9 mouse cellular contexts compared by ENCODE assay signal in the genomic region with DNA sequence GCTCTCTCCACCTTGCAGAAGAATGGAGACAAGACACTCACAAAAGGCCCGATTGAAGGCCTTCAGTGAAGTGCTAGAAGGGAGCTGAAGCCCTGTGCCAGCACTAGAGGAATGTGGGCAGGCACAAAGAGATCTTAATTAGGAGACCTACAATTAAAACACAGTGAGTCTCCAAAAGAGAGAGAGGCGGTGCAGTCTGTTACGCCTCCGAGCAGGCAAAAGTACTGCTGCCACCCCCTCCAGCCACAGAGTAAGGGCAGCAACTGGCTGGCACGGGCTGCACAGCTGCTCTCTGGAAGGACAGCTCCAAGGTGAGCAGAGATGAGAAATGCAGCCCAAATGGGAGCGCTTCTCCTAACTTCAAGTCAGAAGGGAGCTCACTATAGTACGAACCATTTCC. TPM values are rescaled to one million over a fixed set of nuclear protein-coding genes. Genes with fewer than 3 reads are reported as not detected.
A peak's percentile ranks its signal among the peaks of the same experiment; 100 is the strongest.
DNase-seq lines count a peak whose midpoint lies in the region; ATAC-seq and TF ChIP-seq lines count a peak whose summit lies in the region.
"Had no signal": no experiment of that assay in that cellular context is flagged by ENCODE, and none has a peak within 500 bp of the region (broad histone marks: within the 10 kb centered on the region; RNA-seq: fewer than 3 reads in every experiment).

No protein-coding gene starts in this region.

- no peak overlapping the region for H3K27ac ChIP-seq in midbrain, embryonic 14.5 days (replicated peaks; ENCODE audit: low read depth, low read length)
- H3K27ac ChIP-seq in midbrain, embryonic 11.5 days (ENCODE audit: low read depth, low read length), result no peak overlapping the region
- H3K27ac ChIP-seq in heart, embryonic 15.5 days, result peak overlapping the region; percentile 44
- H3K27ac ChIP-seq in neural tube, embryonic 15.5 days (replicated peaks), result peak overlapping the region; percentile 60; the same call in 1 of the 2 replicates
- no peak overlapping the region for H3K27ac ChIP-seq in lung, postnatal 0 days (ENCODE audit: low read length)
- H3K27ac ChIP-seq: limb, embryonic 13.5 days had no signal

- 0 out of 2 replicates have a peak overlapping the region, but pooled peaks have one; percentile 11 for H3K4me2 ChIP-seq in midbrain, embryonic 14.5 days (ENCODE audit: low read length)
- no peak overlapping the region for H3K4me2 ChIP-seq in midbrain, embryonic 11.5 days
- H3K4me2 ChIP-seq in heart, embryonic 15.5 days, result peak overlapping the region; percentile 19; the same call in 1 of the 2 replicates
- H3K4me2 ChIP-seq in neural tube, embryonic 15.5 days, result peak overlapping the region; percentile 37
- H3K4me2 ChIP-seq in lung, postnatal 0 days (replicated peaks; ENCODE audit: low read depth, low read length), result no peak overlapping the region
- H3K4me2 ChIP-seq: limb, embryonic 13.5 days had no signal

- TF ChIP-seq EP300 in lung, postnatal 0 days (IDR thresholded peaks at IDR 0.05), result no peak

- WGBS in midbrain, embryonic 14.5 days, result 48% methylated on average over 7 of the region's 7 CpGs
- 63% methylated on average over 7 of the region's 7 CpGs for WGBS in midbrain, embryonic 11.5 days
- 59% methylated on average over 7 of the region's 7 CpGs for WGBS in heart, embryonic 15.5 days
- 24% methylated on average over 7 of the region's 7 CpGs for WGBS in neural tube, embryonic 15.5 days
- 73% methylated on average over 7 of the region's 7 CpGs for WGBS in lung, postnatal 0 days

- H3K9me3 ChIP-seq in midbrain, embryonic 14.5 days (ENCODE audit: control insufficient read depth, low read length), result no peaks in the 10 kb centered on the region
- no peaks in the 10 kb centered on the region for H3K9me3 ChIP-seq in midbrain, embryonic 11.5 days (ENCODE audit: control insufficient read depth, low read length)
- no peaks in the 10 kb centered on the region for H3K9me3 ChIP-seq in heart, embryonic 15.5 days (replicated peaks)
- H3K9me3 ChIP-seq in neural tube, embryonic 15.5 days (replicated peaks), result no peaks in the 10 kb centered on the region
- H3K9me3 ChIP-seq in lung, postnatal 0 days (ENCODE audit: low read length), result no peaks in the 10 kb centered on the region
- H3K9me3 ChIP-seq: limb, embryonic 13.5 days had no signal

- H3K9ac ChIP-seq in midbrain, embryonic 14.5 days (replicated peaks; ENCODE audit: low read length), result peak overlapping the region; percentile 7; the same call in 1 of the 2 replicates
- no peak overlapping the region for H3K9ac ChIP-seq in midbrain, embryonic 11.5 days (ENCODE audit: low read length)
- 0 out of 2 replicates have a peak overlapping the region, but pooled peaks have one; percentile 20 for H3K9ac ChIP-seq in heart, embryonic 15.5 days
- H3K9ac ChIP-seq in neural tube, embryonic 15.5 days (replicated peaks), result peak overlapping the region; percentile 20; the same call in 1 of the 2 replicates
- H3K9ac ChIP-seq in lung, postnatal 0 days (replicated peaks; ENCODE audit: low read depth), result no peak overlapping the region
- H3K9ac ChIP-seq: limb, embryonic 13.5 days had no signal

- H3K4me1 ChIP-seq in midbrain, embryonic 14.5 days (ENCODE audit: control insufficient read depth, insufficient read depth, low read length), result peaks cover 39% of the 10 kb centered on the region
- peaks cover 27% of the 10 kb centered on the region for H3K4me1 ChIP-seq in midbrain, embryonic 11.5 days (ENCODE audit: control insufficient read depth, insufficient read depth, low read length)
- H3K4me1 ChIP-seq in heart, embryonic 15.5 days (replicated peaks), result peaks cover 71% of the 10 kb centered on the region
- H3K4me1 ChIP-seq in neural tube, embryonic 15.5 days, result peaks cover 78% of the 10 kb centered on the region
- peaks cover 9% of the 10 kb centered on the region for H3K4me1 ChIP-seq in lung, postnatal 0 days (ENCODE audit: insufficient read depth, low read depth, low read length)

- no peaks in the 10 kb centered on the region for H3K27me3 ChIP-seq in midbrain, embryonic 14.5 days (ENCODE audit: control insufficient read depth, insufficient read depth, low read length)
- H3K27me3 ChIP-seq in midbrain, embryonic 11.5 days (ENCODE audit: control insufficient read depth, insufficient read depth, low read length), result no peaks in the 10 kb centered on the region
- no peaks in the 10 kb centered on the region for H3K27me3 ChIP-seq in heart, embryonic 15.5 days
- H3K27me3 ChIP-seq in neural tube, embryonic 15.5 days (replicated peaks), result no peaks in the 10 kb centered on the region
- H3K27me3 ChIP-seq in lung, postnatal 0 days (replicated peaks; ENCODE audit: insufficient read depth, low read length), result no peaks in the 10 kb centered on the region
- H3K27me3 ChIP-seq: limb, embryonic 13.5 days had no signal

- no peak for TF ChIP-seq CTCF in lung, postnatal 0 days (IDR thresholded peaks at IDR 0.05)

- no peaks in the 10 kb centered on the region for H3K36me3 ChIP-seq in midbrain, embryonic 14.5 days (ENCODE audit: control insufficient read depth, insufficient read depth, low read length)
- no peaks in the 10 kb centered on the region for H3K36me3 ChIP-seq in midbrain, embryonic 11.5 days (ENCODE audit: control insufficient read depth, insufficient read depth, low read length)
- H3K36me3 ChIP-seq in heart, embryonic 15.5 days, result no peaks in the 10 kb centered on the region
- H3K36me3 ChIP-seq in neural tube, embryonic 15.5 days, result peaks cover 4% of the 10 kb centered on the region; the same call in 1 of the 2 replicates
- H3K36me3 ChIP-seq in lung, postnatal 0 days (ENCODE audit: insufficient read depth, low read length), result no peaks in the 10 kb centered on the region; the same call in 1 of the 2 replicates

- no peak overlapping the region for H3K4me3 ChIP-seq in midbrain, embryonic 14.5 days (replicated peaks; ENCODE audit: low read depth, low read length)
- H3K4me3 ChIP-seq in midbrain, embryonic 11.5 days (ENCODE audit: low read depth, low read length), result no peak overlapping the region
- H3K4me3 ChIP-seq in heart, embryonic 15.5 days, result no peak overlapping the region
- H3K4me3 ChIP-seq in neural tube, embryonic 15.5 days (replicated peaks), result 0 out of 2 replicates have a peak overlapping the region, but pooled peaks have one; percentile 9
- no peak overlapping the region for H3K4me3 ChIP-seq in lung, postnatal 0 days (ENCODE audit: low read depth, low read length)
- H3K4me3 ChIP-seq: limb, embryonic 13.5 days had no signal

- no peak for ATAC-seq in midbrain, embryonic 14.5 days (ENCODE audit: low FRiP score, low TSS enrichment)
- no peak for ATAC-seq in midbrain, embryonic 11.5 days (ENCODE audit: low FRiP score)
- ATAC-seq in heart, embryonic 15.5 days (replicated peaks; ENCODE audit: insufficient number of reproducible peaks, insufficient read depth, low FRiP score, low read depth), result no peak
- no peak for ATAC-seq in neural tube, embryonic 15.5 days (ENCODE audit: low FRiP score)
- ATAC-seq in lung, postnatal 0 days, result no peak

- peak; percentile 42 to 52 for DNase-seq in frontal cortex, postnatal 36 days (ENCODE audit: low spot score in 2 of 2)
- DNase-seq in frontal cortex, postnatal 14 days (ENCODE audit: low spot score in 2 of 2), result no peak
- no peak for DNase-seq in midbrain, embryonic 14.5 days
- no peak for DNase-seq in midbrain, embryonic 11.5 days (ENCODE audit: low spot score, missing footprints)
- no peak for DNase-seq in liver
- DNase-seq in lung, postnatal 0 days (ENCODE audit: low spot score), result no peak

RNA-seq across cellular contexts. Expression of a gene that starts 5.6 kb away (rescaled TPM):
- polyA plus RNA-seq in midbrain, embryonic 14.5 days (2014; fragmentation: Nextera tagmentation; extraction: Ambion mirVana), result 21.0 and 22.2 TPM in 2 replicates
- polyA plus RNA-seq in midbrain, embryonic 11.5 days (2014; fragmentation: Nextera tagmentation; extraction: Ambion mirVana), result 14.0 and 19.4 TPM in 2 replicates
- 9.3 and 10.1 TPM in 2 replicates for polyA plus RNA-seq in heart, embryonic 15.5 days (2015; fragmentation: Nextera tagmentation; extraction: Ambion mirVana)
- polyA plus RNA-seq in neural tube, embryonic 15.5 days (2015; fragmentation: Nextera tagmentation; extraction: Ambion mirVana), result 20.3 and 23.3 TPM in 2 replicates
- 6.9 and 8.1 TPM in 2 replicates for polyA plus RNA-seq in lung, postnatal 0 days (2015; fragmentation: Nextera tagmentation; extraction: Ambion mirVana)

RNA-seq across cellular contexts. Expression of a gene that starts 45.1 kb away (rescaled TPM):
- 698 and 917 TPM in 2 replicates for polyA plus RNA-seq in midbrain, embryonic 14.5 days (2014; fragmentation: Nextera tagmentation; extraction: Ambion mirVana)
- 574 and 619 TPM in 2 replicates for polyA plus RNA-seq in midbrain, embryonic 11.5 days (2014; fragmentation: Nextera tagmentation; extraction: Ambion mirVana)
- 1,028 and 1,424 TPM in 2 replicates for polyA plus RNA-seq in heart, embryonic 15.5 days (2015; fragmentation: Nextera tagmentation; extraction: Ambion mirVana)
- 830 and 890 TPM in 2 replicates for polyA plus RNA-seq in neural tube, embryonic 15.5 days (2015; fragmentation: Nextera tagmentation; extraction: Ambion mirVana)
- 663 and 736 TPM in 2 replicates for polyA plus RNA-seq in lung, postnatal 0 days (2015; fragmentation: Nextera tagmentation; extraction: Ambion mirVana)

Comparison
In these comparisons a context has a peak if more than half of its experiments do, and no peak if none do; other contexts are left out.
1. DNase-seq: peak in frontal cortex, postnatal 36 days (2 of 2); none in frontal cortex, postnatal 14 days (0 of 2), midbrain, embryonic 14.5 days (single experiment), midbrain, embryonic 11.5 days (single experiment), liver (single experiment) and lung, postnatal 0 days (single experiment).
2. H3K4me2 ChIP-seq: peak in midbrain, embryonic 14.5 days (single experiment), heart, embryonic 15.5 days (single experiment) and neural tube, embryonic 15.5 days (single experiment); none in midbrain, embryonic 11.5 days (single experiment) and lung, postnatal 0 days (single experiment).
3. H3K9ac ChIP-seq: peak in midbrain, embryonic 14.5 days (single experiment), heart, embryonic 15.5 days (single experiment) and neural tube, embryonic 15.5 days (single experiment); none in midbrain, embryonic 11.5 days (single experiment) and lung, postnatal 0 days (single experiment).
4. H3K27ac ChIP-seq: peak in heart, embryonic 15.5 days (single experiment) and neural tube, embryonic 15.5 days (single experiment); none in midbrain, embryonic 14.5 days (single experiment), midbrain, embryonic 11.5 days (single experiment) and lung, postnatal 0 days (single experiment).